Mouse (Mus musculus) heart, postnatal 0 days (tissue): ENCODE measurements around the gene Hsf2bp. TPM values are rescaled to one million over a fixed set of nuclear protein-coding genes. Genes with fewer than 3 reads are reported as not detected.

Source experiments
- ATAC-seq: fragments of 200-750 bp; cut with Nextera tagmentation; 2 replicates; pipeline ENCODE4 v1.8.0; 2017; ENCODE audit warnings: low read depth, moderate number of reproducible peaks, moderate library complexity; ENCODE audit not compliant: insufficient read depth
- DNase-seq: peaks from one replicate; pipeline ENCODE4 v3.0.0-alpha.2; 2016; ENCODE audit warnings: low spot score
- H3K27ac ChIP-seq: fragments of 300-500 bp; sonication (generic); 2 replicates; pipeline ENCODE4 v1.5.1; 2014; ENCODE audit warnings: low read depth, mild to moderate bottlenecking
- H3K27me3 ChIP-seq: fragments of 300-500 bp; sonication (generic); 2 replicates; pipeline ENCODE4 v1.6.1; 2014; ENCODE audit warnings: low read length, mixed read lengths; ENCODE audit not compliant: control insufficient read depth, insufficient read depth
- H3K36me3 ChIP-seq: fragments of 300-500 bp; sonication (generic); replicated peaks from 2 replicates; pipeline ENCODE4 v1.6.1; 2014; ENCODE audit warnings: low read length, mixed read lengths; ENCODE audit not compliant: control insufficient read depth, insufficient read depth
- H3K4me1 ChIP-seq: fragments of 300-500 bp; sonication (generic); 2 replicates; pipeline ENCODE4 v1.6.1; 2014; ENCODE audit warnings: antibody characterized with exemption; ENCODE audit not compliant: control insufficient read depth, insufficient read depth
- H3K4me2 ChIP-seq: fragments of 300-500 bp; sonication (generic); 2 replicates; pipeline ENCODE4 v1.6.1; 2014; ENCODE audit warnings: low read depth, mild to moderate bottlenecking, low read length, moderate library complexity
- H3K4me3 ChIP-seq: fragments of 300-500 bp; sonication (generic); 2 replicates; pipeline ENCODE4 v1.5.1; 2014; ENCODE audit warnings: low read depth, low read length
- H3K9ac ChIP-seq: fragments of 300-500 bp; sonication (generic); replicated peaks from 2 replicates; pipeline ENCODE4 v1.6.1; 2014; ENCODE audit warnings: low read depth, low read length, mixed read lengths
- H3K9me3 ChIP-seq: fragments of 300-500 bp; sonication (generic); replicated peaks from 2 replicates; pipeline ENCODE4 v1.6.1; 2016; ENCODE audit warnings: low read length; ENCODE audit not compliant: control insufficient read depth
- CTCF ChIP-seq: IDR thresholded peaks from 2 replicates; pipeline ENCODE4 v1.5.1; 2016; ENCODE audit warnings: antibody characterized with exemption, control low read depth, low read depth
- EP300 ChIP-seq: IDR thresholded peaks from 2 replicates; pipeline ENCODE4 v1.6.1; 2016; ENCODE audit warnings: antibody characterized with exemption, low read depth
- WGBS: fragments of 180-500 bp; shearing (Covaris S2); extraction: QIAGEN DNeasy Blood & Tissue Kit; methylation state at CpG from one replicate; pipeline ENCODE4 v1.1.7; 2014; 5-methylcytosine and 5-hydroxymethylcytosine counted together
- polyA plus RNA-seq: library from polyadenylated mRNA; unstranded; fragments of >200 nt; fragmentation: Nextera tagmentation; extraction: Ambion mirVana; gene quantifications from 2 replicates; pipeline ENCODE4 v1.2.1, GENCODE M21; 2015
- total RNA-seq: library from RNA; depleted of rRNA; stranded (reverse); fragments of >200 nt; gene quantifications from 2 replicates; pipeline ENCODE4 v1.2.3, GENCODE M21; 2014; ENCODE audit warnings: low replicate concordance

Hsf2bp gene
- total and polyA plus RNA-seq, 2 experiments from 2014 or later: 0.19 TPM; not detected in 1

GRCm38 (mm10) chr17:31912881-31913662 lies 123.1 kb downstream of the Hsf2bp start:
- H3K4me1 ChIP-seq: peaks cover 8% of the 10 kb centered on the region; the same call in 1 of the 2 replicates
- TF ChIP-seq CTCF: no peak
- no peak for TF ChIP-seq EP300
- no peak overlapping the region for H3K4me2 ChIP-seq
- DNase-seq (no peak), ATAC-seq (no peak)
- no peak overlapping the region for H3K9ac ChIP-seq
- no peaks in the 10 kb centered on the region for H3K36me3 ChIP-seq
- H3K9me3 ChIP-seq: no peaks in the 10 kb centered on the region
- no peak overlapping the region for H3K27ac ChIP-seq
- H3K27me3 ChIP-seq: no peaks in the 10 kb centered on the region
- 67% methylated on average over 18 of the region's 18 CpGs for WGBS
- no peak overlapping the region for H3K4me3 ChIP-seq

GRCm38 (mm10) chr17:31912387-31912786 lies 123.8 kb downstream of the Hsf2bp start:
- DNase-seq (no peak), ATAC-seq (no peak)
- H3K9me3 ChIP-seq: no peaks in the 10 kb centered on the region
- H3K27ac ChIP-seq: no peak overlapping the region
- H3K4me3 ChIP-seq: no peak overlapping the region
- WGBS: 81% methylated on average over 16 of the region's 16 CpGs
- H3K9ac ChIP-seq: no peak overlapping the region
- no peaks in the 10 kb centered on the region for H3K27me3 ChIP-seq
- H3K36me3 ChIP-seq: no peaks in the 10 kb centered on the region
- TF ChIP-seq EP300 (no peak), CTCF (no peak)
- peaks cover 8% of the 10 kb centered on the region; the same call in 1 of the 2 replicates for H3K4me1 ChIP-seq
- no peak overlapping the region for H3K4me2 ChIP-seq

- no peak overlapping the region for H3K27ac ChIP-seq
- no peak for ATAC-seq
- WGBS: 86% methylated on average over 2 of the region's 2 CpGs
- no peaks in the 10 kb centered on the region for H3K36me3 ChIP-seq
- H3K9ac ChIP-seq: no peak overlapping the region
- H3K4me3 ChIP-seq: no peak overlapping the region
- H3K4me1 ChIP-seq: peaks cover 8% of the 10 kb centered on the region
- DNase-seq: no peak
- H3K4me2 ChIP-seq: no peak overlapping the region
- H3K9me3 ChIP-seq: no peaks in the 10 kb centered on the region
- no peaks in the 10 kb centered on the region for H3K27me3 ChIP-seq
- TF ChIP-seq EP300 (no peak), CTCF (no peak)
These were observed 127.2 kb downstream of the Hsf2bp start for GRCm38 (mm10) chr17:31908966-31909365.

- H3K9me3 ChIP-seq: no peaks in the 10 kb centered on the region
- 80% methylated on average over 3 of the region's 3 CpGs for WGBS
- no peaks in the 10 kb centered on the region for H3K36me3 ChIP-seq
- no peaks in the 10 kb centered on the region for H3K27me3 ChIP-seq
- no peak for DNase-seq
- no peak for TF ChIP-seq CTCF
- no peak for TF ChIP-seq EP300
- H3K9ac ChIP-seq: no peak overlapping the region
- ATAC-seq: no peak
- H3K27ac ChIP-seq: peak overlapping the region; percentile 84
- H3K4me3 ChIP-seq: no peak overlapping the region
- H3K4me2 ChIP-seq: no peak overlapping the region
- H3K4me1 ChIP-seq: peaks cover 10% of the 10 kb centered on the region
These were observed 129.7 kb downstream of the Hsf2bp start for GRCm38 (mm10) chr17:31906441-31906840.

GRCm38 (mm10) chr17:31905791-31906211 lies 130.3 kb downstream of the Hsf2bp start:
- Histone ChIP-seq H3K4me2 (no peak overlapping the region), H3K4me3 (no peak overlapping the region), H3K4me1 (peaks cover 10% of the 10 kb centered on the region), H3K36me3 (no peaks in the 10 kb centered on the region), H3K9me3 (no peaks in the 10 kb centered on the region), H3K27ac (peak overlapping the region; percentile 88), H3K27me3 (no peaks in the 10 kb centered on the region), H3K9ac (no peak overlapping the region; the same call in 1 of the 2 replicates)
- ATAC-seq (peak; percentile 85), DNase-seq (peak; percentile 80)
- no peak for TF ChIP-seq CTCF
- TF ChIP-seq EP300: peak; percentile 97
- WGBS: 52% methylated on average over 10 of the region's 10 CpGs
